Mouse (Mus musculus) kidney, adult 2 months (tissue): ENCODE measurements around the gene Allc.

Experiments used
- CTCF ChIP-seq: fragments of 200-500 bp; conservative IDR thresholded peaks from 2 replicates; pipeline ENCODE4 v1.5.1; 2011; ENCODE audit warnings: low read depth, mild to moderate bottlenecking, control low read depth, low read length, moderate library complexity, mixed read lengths; ENCODE audit not compliant: insufficient read depth, insufficient read length
- POLR2A ChIP-seq: fragments of 200-500 bp; IDR thresholded peaks from one replicate; pipeline ENCODE4 v1.6.1; 2011; ENCODE audit warnings: low read depth, low read length, control low read depth

- TF ChIP-seq CTCF (no peak), POLR2A (no peak)
These were observed 19.9 kb upstream of the Allc start for GRCm38 (mm10) chr12:28602259-28602658.
